Mouse (Mus musculus): ENCODE measurements at regions not wholly inside any gene's neighbourhood (a gene's known extent, or its start where the extent isn't known, plus 50 kb on each side); places are given as distances from the start of the nearest gene placed in this dataset.
"Not testable (repeated sequence)": the region's sequence is repeated elsewhere in the genome, so short reads cannot be mapped to it uniquely, and the experiment has no call there.

DNA sequence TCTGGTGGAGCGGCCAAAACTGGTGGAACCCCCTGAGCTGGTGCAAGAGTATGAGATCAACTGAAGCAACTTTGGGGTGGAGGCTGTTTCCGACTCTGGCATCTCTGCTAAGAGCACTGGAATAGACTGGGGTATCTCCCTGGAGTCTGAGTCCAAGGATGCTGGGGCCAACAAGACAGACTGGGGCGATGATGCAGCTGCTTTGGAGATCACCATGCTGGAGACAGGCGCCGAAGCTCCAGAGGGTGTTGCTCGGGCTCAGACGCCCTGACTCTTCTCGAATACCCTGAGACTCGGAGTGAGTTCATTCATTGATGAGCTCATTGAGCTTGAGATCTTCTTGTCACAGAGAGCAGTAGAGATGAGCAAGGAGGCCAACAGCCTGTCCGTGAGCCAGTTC is 194.6 kb upstream of the Hsf2 start:
- no peak for DNase-seq (ENCODE audit: low spot score in 2 of 2)

DNA sequence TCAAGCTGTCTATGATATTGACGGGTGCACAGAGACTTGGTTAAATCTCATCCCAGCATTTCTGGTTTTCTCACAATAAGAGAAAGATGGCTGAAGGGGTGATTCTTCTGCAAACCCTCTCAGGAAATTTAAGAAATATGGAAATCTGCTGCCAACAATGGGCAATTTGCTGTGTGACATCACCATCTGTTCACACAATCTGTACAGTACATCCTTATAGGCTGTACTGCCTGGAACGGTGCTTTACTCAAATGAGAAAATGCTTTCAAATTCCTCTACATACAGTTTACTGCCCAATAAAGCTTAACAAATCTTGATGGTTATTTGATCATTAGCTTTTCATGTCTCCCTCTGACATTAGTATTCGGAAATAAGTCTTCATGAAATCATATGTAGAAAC is 172.4 kb upstream of the Hsf2 start:
- DNase-seq (ENCODE audit: low spot score in 2 of 2) = no peak

DNA sequence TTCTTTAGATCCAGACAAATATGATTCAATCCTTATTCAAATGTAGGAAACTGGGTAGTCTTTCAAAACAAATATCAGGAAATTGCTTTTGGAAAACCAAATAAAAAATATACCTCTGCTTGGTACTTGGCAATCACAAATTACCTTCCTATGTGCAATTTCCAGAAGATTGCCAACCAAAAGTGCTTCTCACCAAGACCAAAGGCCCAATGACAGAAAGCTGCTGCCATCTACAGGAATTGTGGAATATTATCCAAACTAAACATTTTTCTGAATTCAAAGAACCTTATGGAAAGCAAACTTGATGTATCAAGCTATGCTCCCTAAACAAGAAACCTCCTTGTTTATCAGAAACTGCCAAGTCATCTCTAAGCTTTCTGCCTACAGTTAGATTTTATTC is 169.1 kb upstream of the Hsf2 start:
- DNase-seq (ENCODE audit: low spot score in 2 of 2) = no peak

DNA sequence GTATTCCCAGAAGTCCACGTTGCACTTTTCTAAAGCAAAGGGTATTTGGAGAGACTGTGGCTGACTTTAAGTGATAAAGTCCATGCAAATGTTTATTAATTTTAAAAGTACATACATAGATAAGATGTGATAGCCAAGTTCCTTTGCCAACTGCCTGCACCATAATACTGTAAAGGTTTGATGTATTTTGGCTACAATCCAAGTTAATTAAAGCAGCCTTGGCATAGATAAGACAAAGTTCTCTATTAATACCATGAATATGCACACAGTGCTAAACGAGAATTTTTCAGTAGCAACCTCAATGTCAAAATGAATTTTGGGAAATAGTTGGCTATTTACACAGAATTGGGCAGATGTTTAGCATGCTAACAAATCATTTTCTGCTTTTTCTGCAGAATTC is 167.0 kb upstream of the Hsf2 start:
- DNase-seq (ENCODE audit: low spot score in 2 of 2) = no peak

DNA sequence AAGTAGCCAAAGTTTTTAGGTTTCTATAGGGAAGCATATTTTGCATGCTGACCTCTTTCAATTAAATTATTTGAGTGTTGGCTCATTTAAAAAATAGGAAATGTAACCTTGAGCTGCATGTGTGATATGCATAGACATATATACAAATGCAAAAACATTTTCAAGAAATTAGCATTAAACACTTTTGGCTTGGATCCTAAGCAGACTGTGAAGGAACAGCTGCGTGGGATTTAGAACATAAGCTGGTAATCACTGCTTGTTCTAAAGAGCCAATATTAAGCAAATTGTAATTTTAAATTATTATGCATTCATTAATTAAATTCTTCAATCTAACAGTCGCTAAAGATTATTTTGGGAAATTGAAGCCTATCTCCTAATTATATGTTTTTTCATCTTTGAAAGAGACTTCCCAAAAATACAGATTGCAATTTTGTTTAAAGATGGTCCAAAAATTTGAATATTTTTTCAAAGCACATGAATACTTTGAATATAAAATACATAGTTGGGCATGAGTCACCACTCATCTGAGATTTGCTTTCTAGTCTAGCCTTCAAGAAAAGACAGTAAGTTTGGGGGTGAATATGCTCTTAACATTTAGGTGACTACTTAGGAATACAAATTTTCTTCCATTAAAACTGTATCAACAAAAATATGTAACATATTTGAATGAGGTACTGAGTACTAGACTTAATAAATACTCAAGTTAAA is 163.3 kb upstream of the Hsf2 start:
- DNase-seq (ENCODE audit: low spot score in 2 of 2) = no peak

DNA sequence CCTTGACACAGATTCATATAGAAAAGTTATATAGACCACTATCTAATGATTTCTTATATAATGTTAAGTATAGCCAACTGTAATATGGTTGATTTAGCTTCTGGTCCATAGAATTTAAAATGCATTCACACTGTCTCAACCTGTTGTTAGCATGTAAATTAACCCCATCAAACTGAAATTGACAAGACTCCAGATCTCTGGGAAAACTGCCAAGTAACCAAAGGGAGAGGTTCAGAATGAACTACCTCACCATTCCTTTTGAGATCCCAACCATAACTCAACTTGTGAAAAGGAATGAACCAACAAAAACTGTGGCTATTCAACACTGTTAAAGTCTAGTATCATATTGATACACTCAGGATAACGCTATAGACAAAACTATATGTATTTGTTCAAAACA is 162.0 kb upstream of the Hsf2 start:
- DNase-seq (ENCODE audit: low spot score in 2 of 2) = no peak

DNA sequence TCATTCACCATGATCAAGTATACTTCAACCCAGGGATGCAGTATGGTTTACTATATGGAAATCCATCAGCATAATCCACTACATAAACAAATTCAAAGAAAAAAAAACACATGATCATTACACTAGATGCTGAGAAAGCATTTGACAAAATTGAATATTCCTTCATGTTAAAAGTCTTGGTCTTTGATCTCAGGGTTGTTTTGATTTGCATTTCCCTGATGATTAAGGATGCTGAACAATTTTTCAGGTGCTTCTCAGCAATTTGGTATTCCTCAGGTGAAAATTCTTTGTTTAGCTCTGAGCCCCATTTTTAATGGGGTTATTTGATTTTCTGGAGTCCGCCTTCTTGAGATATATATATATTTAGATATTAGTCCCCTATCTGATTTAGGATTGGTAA is 123.4 kb upstream of the Hsf2 start:
- not testable (repeated sequence) for DNase-seq (ENCODE audit: low spot score in 2 of 2)
